Mouse (Mus musculus) v-Abl transformed pro-B cells (cell line): ENCODE data around the gene Dock1.

Experiments
- in situ Hi-C, 2 experiments: fragments of 400-800 bp; cut with MboI; formaldehyde crosslinking; loops; one replicate each; pipeline ENCODE4 v1.15.1; 2025; ENCODE audit not compliant: unreplicated experiment in 2 of 2

The Dock1 gene

GRCm38 (mm10) chr7:135034811-135035210 lies 364.4 kb downstream of the Dock1 start:
- in situ Hi-C loops, result no loop called here

DNA sequence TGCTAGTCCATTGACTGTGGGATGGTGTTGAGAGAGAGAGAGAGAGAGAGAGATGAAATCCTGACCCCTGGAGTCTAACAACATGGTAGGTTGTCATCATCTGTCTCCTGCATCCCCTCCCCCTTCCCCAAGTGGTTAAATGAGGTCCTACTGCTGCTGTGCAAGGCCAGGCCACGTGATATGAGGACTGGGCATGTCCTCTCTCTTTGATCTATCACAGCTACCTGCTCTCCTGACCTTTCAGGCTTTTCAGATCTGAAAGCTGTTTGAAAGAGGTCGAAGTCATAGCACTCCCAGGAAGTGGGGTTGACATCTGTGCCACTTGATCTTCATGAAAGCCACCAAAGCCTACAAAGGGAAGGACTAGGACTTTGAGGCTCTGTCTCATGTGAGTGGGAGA lies 365.2 kb downstream of the Dock1 start:
- in situ Hi-C loops, result no loop called here

GRCm38 (mm10) chr7:135038930-135039329 lies 368.5 kb downstream of the Dock1 start:
- in situ Hi-C loops, result no loop called here

DNA sequence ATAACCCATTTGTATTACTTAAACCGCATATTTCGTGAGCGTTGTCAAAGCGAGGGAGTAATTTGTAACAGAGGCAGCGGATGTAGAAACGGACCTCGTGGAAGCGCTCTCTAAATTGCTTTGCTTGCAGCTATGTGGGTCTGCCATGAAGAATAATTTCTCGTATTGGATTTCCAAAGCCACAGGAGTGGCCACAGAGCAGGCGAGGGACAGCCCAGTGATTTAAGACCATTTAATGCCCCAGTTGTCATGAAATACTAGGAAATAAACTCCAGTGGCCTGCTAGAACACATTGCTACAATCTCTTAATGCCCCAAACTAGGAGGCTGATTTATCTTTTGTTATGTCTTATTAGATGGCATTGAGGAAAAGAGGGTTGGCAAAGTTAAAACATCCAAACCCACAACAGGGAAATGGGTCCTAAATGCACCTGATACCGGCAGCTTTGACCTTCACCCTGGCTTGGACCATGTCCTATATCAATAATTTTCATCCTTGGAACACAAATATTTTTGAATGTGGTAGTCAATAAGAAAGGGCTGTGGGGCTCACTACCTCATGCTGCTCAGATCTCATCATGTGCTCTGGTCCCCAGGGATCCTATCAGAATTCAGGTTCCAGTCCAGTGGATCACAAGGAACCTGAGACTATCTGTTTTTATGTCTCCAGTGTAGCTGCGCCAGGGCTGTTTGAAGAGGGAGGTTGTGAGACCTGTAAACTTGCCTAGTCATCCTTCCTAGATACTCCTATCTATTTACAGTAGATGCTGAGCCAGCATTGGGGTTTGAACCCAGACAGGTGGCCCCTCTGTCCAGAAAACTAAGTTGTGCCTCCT lies 373.7 kb downstream of the Dock1 start:
- in situ Hi-C loops, result no loop called here

DNA sequence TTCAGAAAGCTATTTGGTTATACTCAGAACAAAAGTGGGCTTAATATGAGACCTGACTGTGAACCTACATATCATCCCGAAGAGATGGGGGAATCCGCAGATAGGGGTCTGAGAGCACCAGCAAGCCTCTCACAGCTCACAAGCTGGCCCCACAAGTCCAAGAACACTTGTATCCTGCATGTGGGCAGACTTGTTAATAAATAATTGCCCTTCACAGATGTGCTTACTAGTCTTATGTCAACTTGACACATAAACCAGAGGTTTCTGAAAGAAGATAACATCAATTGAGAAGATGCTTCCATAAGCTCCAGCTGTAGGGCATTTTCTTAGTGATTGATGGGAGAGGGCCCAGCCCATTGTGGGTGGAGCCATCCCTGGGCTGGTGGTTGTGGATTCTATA lies 379.0 kb downstream of the Dock1 start:
- in situ Hi-C loops, result no loop called here

GRCm38 (mm10) chr7:135053186-135053715 lies 382.8 kb downstream of the Dock1 start:
- in situ Hi-C loops, result no loop called here

GRCm38 (mm10) chr7:135054664-135055063 lies 384.2 kb downstream of the Dock1 start:
- in situ Hi-C loops, result no loop called here

DNA sequence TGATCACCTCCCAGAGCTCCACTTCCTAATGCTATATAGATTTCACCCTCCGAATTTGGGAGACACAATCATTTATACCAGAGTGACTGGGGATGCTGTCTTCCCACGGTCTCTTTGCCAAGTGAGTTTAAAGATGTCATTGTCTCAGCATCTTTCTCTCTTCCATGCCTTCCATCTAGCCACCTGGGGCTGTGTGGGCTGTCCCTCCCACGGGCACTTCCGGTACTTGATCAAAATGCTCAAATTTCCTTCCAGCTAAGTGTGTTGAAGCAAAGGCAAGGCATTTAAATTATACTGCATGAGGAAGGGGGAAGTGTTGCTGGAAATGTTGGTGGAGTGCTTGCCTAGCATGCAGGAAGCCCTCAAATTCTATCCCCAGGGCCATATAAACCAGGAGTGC lies 388.6 kb downstream of the Dock1 start:
- in situ Hi-C loops, result no loop called here

- in situ Hi-C loops, result no loop called here
Measured at GRCm38 (mm10) chr7:135059562-135059961, 389.1 kb downstream of the Dock1 start.

DNA sequence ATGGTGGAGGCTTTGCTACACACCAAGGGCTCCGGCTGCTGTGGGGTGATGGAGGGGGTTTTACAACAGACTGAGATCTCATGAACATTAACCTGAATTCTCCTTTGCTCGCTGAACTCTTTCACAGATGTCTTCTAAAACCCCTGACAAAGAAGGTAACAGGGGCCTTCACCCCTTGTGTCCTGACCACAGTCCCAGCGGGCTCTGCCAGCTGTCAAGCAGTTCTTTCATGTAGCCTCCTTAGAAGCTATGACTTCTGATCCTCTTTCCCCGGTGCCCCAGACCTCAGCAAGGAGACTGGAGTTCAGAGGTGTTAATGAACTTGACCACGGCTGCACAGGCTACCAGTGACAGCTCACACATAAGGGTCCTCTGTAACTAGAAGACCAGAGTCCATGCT lies 393.4 kb downstream of the Dock1 start:
- in situ Hi-C loops, result no loop called here

- in situ Hi-C loops, result no loop called here
Measured at GRCm38 (mm10) chr7:135065301-135065700, 394.8 kb downstream of the Dock1 start.

DNA sequence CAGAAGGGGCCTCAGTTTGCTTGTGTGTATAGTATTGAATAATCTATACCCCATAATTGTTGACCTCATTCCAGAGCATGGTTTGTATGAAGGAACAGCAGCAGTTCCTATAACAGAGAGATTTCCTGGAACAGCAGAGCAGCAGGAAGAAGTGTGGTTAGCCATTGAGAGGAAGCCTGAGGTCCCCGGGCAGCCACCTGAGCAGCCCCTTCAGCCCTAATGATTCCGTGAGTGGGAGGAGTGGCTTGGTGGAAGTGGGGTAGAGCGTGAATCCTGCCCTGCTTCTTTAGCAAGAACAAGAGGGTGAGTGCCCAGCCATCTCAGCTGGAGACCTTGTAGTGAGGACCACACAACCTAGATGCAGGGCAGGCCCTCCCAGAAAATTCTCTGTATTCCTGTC lies 398.4 kb downstream of the Dock1 start:
- in situ Hi-C loops, result no loop called here

GRCm38 (mm10) chr7:135076904-135077303 lies 406.4 kb downstream of the Dock1 start:
- in situ Hi-C loops, result no loop called here

DNA sequence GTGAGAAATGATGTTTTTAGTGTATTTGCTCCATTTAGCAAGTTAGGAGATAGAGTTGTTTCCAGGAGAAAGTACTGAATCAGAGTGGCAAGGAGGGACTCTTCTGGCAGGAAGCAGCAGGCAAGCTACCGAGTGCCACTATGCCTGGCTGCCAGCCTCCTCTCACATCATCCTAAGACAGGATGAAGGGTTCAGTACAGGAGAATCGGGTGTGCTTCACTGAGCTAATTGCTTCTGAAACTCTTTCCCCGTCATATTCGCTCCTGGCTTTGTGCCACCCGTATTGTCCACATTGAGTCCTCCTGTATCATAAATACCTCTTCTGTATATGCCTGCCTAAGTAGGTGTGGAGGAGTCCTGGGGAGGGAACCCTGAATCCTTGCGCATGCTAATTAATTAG lies 406.9 kb downstream of the Dock1 start:
- in situ Hi-C loops, result no loop called here

DNA sequence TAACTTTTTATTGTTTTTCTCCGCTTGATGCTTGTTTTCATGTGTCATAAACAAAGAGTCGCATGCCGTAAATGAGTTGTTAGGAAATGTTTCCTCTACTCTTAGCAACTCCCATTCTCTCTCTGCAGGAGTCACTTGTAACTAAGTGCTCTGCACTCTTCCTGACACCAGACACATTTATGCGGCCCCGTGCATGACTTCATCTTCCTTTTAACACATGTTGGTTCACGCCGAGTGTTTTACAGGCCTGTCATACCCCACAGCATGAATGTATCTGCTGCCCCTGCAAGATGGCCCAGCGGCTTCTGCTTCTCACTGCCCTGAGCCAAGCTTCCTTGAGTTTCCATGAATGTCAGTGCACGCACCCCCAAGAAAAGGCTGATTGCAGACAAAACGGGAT lies 407.4 kb downstream of the Dock1 start:
- in situ Hi-C loops, result no loop called here

DNA sequence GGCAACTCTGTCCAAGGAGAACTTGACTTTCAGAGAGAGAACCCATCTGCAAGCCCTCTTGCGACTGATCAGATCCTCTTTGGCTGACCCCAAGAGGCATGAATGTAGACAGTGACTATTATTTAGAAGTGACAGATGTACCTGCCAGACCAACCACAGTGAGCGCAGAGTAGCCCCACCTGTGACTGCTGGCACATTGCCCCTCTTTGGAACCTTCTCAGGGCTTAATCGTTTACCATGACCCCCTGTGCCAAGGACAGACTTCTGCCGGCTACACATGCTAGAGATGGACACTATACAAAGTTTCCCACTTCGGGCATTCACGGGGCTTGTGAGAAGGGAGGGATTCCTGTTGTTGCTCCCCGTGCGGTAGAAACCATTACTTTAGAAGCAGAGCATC lies 413.0 kb downstream of the Dock1 start:
- in situ Hi-C loops, result no loop called here

DNA sequence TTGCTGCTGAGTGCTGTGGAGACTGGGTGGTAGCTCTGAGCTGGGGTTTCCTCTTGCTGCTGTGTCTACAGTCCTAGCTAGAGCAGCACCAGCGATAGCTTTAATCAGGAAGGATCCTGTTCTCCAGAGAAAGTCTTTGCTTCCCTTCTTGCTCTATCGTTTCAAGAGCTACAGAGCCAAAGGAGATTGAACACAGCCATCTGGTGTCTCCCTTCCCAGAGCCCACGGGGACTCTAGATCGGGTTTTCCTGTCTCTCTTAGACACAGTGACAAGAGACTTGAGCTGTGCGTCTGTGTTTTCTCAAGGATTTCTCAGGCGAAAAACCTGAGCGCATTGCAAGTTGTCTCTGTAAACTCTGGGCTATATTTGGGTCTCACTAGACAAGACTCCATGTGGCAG lies 413.6 kb downstream of the Dock1 start:
- in situ Hi-C loops, result no loop called here

DNA sequence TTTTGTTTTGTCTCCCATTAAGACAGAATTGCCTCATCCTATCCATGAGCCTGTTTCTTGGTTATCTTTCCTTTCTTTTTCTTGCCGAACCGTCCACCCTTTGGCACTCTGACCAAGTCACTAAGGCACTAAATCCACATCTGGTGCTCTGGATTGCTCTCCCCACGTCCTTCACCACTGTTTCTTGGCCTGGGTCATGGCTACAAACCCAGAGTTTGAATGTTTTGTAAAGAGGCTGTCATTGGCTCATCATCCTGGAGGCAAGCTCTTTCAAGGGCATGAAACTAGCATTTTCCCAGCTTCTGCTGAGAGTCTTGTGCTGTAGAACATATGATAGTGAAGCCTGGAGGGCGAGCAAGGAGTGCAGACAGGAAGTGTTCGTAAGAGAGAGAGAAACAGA lies 416.1 kb downstream of the Dock1 start:
- in situ Hi-C loops, result no loop called here

DNA sequence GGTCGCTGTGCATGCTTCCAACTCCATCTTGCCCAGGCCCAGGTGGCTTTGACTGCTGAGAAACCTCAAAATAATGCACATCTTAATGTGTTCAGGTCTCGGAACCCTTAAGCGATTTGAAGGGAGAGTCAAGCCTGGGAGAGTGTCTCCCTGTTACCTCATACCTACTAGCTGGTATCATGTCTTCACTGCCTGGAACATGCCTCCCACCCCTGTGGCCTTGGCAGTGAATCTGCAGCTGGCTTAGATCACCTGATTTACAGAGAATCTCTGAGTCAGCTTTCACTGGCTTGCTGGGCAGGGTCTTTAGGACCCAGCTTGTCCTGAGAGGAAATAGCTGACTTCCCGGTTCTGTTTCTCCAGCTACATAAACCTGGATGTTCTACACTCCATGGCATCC lies 419.2 kb downstream of the Dock1 start:
- in situ Hi-C loops, result no loop called here

GRCm38 (mm10) chr7:135093851-135094250 lies 423.4 kb downstream of the Dock1 start:
- in situ Hi-C loops, result no loop called here

GRCm38 (mm10) chr7:135101921-135102320 lies 431.5 kb downstream of the Dock1 start:
- in situ Hi-C loops, result no loop called here

GRCm38 (mm10) chr7:135106536-135106935 lies 436.1 kb downstream of the Dock1 start:
- in situ Hi-C loops, result no loop called here
